Mouse (Mus musculus): Measurements from ENCODE around the gene Gm17606. TPM values are rescaled to one million over a fixed set of nuclear protein-coding genes. Genes with fewer than 3 reads are reported as not detected.

Gene Gm17606
- polyA plus RNA-seq, 1 experiment from 2014 or later = not detected

DNA sequence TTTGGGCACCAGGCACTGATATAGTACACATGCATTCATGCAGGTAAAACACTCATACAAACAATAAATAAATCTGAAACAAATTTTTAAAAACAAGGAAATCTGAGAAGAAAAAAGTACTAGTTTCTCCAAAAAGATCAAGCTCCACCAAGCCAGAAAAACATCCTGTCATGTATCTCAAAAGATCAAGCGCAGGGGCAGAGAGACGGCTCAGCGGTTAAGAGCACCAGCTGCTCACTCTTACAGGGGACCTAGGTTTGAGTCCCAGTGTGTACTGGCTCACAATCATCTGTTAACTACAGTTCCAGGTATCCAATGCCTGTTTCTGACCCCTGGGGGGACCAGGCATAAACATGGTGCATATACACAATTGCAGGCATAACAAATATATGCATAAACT is 41.6 kb downstream of the Gm17606 start:
- H3K27me3 ChIP-seq = no peaks in the 10 kb centered on the region
- no peak overlapping the region for H3K4me2 ChIP-seq (replicated peaks)
- H3K4me1 ChIP-seq = peaks cover 9% of the 10 kb centered on the region
- WGBS = 93% methylated on average over 3 of the region's 3 CpGs
- H3K9ac ChIP-seq = no peak overlapping the region
- peaks cover 29% of the 10 kb centered on the region for H3K36me3 ChIP-seq
- no peak overlapping the region for H3K27ac ChIP-seq
- ATAC-seq (ENCODE audit: low FRiP score) = no peak
- no peaks in the 10 kb centered on the region for H3K9me3 ChIP-seq (replicated peaks)
- no peak overlapping the region for H3K4me3 ChIP-seq

DNA sequence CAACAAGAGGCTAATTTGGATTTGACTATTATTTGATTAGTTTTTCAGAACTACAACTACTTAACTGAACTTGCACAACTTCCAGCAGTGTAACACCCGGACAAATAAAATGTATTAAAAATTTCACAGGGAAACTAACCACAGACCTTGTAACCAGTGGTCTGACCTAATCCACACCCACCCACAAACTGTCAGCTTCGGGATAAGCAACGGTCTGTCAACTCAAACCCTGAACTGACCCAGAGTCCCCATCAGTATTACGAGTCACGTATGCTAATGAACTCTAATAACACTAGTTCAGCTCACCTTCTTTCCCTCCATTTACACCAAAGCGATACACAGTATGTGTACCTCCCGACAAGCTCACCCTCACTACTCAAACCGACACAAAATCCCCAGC is 44.7 kb downstream of the Gm17606 start:
- Histone ChIP-seq H3K4me2 (replicated peaks) (peak overlapping the region; percentile 84), H3K36me3 (peaks cover 19% of the 10 kb centered on the region), H3K9me3 (replicated peaks) (no peaks in the 10 kb centered on the region), H3K4me1 (peaks cover 23% of the 10 kb centered on the region), H3K27ac (peak overlapping the region; percentile 96), H3K27me3 (no peaks in the 10 kb centered on the region), H3K9ac (peak overlapping the region; percentile 89), H3K4me3 (peak overlapping the region; percentile 88)
- WGBS = 14% methylated on average over 8 of the region's 8 CpGs
- 0 out of 2 replicates have a peak, but pooled peaks have one; percentile 4 for ATAC-seq (ENCODE audit: low FRiP score)

DNA sequence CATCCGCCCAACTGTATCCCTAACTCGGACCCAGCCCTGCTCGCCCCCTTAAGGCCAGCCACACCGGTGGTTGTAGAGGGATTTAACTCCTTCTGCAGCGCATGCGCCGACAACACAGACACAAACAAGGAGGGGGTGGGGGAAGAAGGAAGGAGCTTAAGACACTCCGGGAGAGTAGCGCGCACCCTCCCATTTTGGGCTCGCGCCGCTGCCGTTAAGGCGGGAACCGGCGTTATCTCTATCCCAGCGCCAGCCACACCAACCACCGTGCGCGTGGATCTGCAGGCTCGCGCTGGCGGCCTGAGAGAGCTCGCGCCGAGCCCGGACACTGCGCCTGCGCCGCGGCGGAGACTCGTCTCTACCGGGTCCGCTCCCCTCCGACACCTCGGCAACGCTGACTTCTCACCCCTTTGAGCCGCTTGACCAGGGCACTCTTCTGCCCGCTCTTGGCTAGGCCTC is 45.3 kb downstream of the Gm17606 start, which contains the start of gene 1700123O20Rik:
Gene 1700123O20Rik, plus strand, starts transcription at position 154 of the 459 bp plus-strand sequence.
- Histone ChIP-seq H3K9ac (peak within 1 kb of the TSS; percentile 89), H3K9me3 (replicated peaks) (no peaks in the 10 kb centered on the region), H3K4me1 (peaks cover 23% of the 10 kb centered on the region), H3K27me3 (no peaks in the 10 kb centered on the region), H3K27ac (peak within 1 kb of the TSS; percentile 96), H3K4me3 (peak within 1 kb of the TSS; percentile 88), H3K4me2 (replicated peaks) (peak within 1 kb of the TSS; percentile 84), H3K36me3 (peaks cover 25% of the 10 kb centered on the region)
- under 1% methylated on average over 41 of the region's 41 CpGs for WGBS
- peak; percentile 80 for ATAC-seq (ENCODE audit: low FRiP score)

DNA sequence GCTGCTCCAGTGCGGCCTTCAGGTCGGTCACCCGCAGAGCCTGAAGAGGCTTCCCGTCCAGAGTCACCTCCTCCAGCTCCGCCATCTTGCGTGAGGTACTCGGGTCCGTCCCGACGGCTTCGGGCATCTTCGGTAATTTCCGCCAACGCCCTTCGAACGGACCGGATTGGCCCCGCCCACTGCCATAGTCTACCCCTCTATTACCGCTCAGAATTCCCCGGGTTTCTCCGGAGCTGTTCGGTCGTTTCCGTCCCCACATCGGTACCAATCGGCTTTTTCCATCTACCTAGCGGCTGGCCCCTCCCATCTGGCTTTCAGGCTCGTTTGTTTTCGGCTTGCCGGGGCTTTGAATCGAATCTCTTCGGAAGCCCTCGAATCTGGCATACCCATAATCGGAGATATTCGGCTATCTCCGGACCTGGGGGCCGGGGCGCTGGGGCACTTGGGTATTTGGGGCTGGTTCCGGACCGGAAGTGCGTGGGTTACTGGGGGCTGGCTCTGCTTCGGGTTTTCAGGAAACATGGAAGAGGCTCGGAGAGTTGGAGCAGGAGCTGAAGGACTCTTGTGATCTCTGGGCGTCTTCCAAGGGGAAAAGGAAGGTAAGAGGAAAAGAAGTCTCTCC is 45.9 kb downstream of the Gm17606 start, which contains the start of gene Acin1:
Gene Acin1, minus strand, starts transcription at position 410 of the 622 bp plus-strand sequence.
- peak within 1 kb of the TSS; percentile 88 for H3K4me3 ChIP-seq
- peaks cover 25% of the 10 kb centered on the region for H3K36me3 ChIP-seq
- peak within 1 kb of the TSS; percentile 89 for H3K9ac ChIP-seq
- peaks cover 23% of the 10 kb centered on the region for H3K4me1 ChIP-seq
- under 1% methylated on average over 44 of the region's 44 CpGs for WGBS
- H3K27ac ChIP-seq = peak within 1 kb of the TSS; percentile 96
- ATAC-seq (ENCODE audit: low FRiP score) = peak; percentile 98
- peak within 1 kb of the TSS; percentile 84 for H3K4me2 ChIP-seq (replicated peaks)
- no peaks in the 10 kb centered on the region for H3K27me3 ChIP-seq
- H3K9me3 ChIP-seq (replicated peaks) = no peaks in the 10 kb centered on the region

DNA sequence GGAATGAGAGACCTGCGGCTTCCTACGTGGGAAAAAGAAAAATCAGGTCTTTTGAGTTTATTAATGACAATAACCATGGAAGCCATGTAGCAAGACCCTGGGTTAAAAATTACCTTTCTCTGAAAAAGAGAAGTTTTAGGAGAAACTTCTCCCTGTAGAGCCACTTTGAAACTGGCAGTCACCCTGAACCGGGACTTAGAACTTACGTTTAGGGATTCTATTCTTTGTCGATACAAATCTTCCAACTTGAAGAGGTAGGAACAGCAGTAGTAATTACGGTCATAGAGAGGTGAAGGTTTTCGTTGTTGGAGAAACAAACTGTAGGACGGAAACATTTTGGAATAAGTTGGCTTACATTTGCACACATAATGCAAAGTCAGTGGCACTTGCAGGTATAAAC is 46.5 kb downstream of the Gm17606 start:
- Histone ChIP-seq H3K9ac (peak overlapping the region; percentile 70), H3K4me2 (replicated peaks) (peak overlapping the region; percentile 56), H3K4me3 (peak overlapping the region; percentile 88), H3K4me1 (peaks cover 23% of the 10 kb centered on the region), H3K9me3 (replicated peaks) (no peaks in the 10 kb centered on the region), H3K27me3 (no peaks in the 10 kb centered on the region), H3K36me3 (peaks cover 25% of the 10 kb centered on the region), H3K27ac (peak overlapping the region; percentile 71)
- no peak for ATAC-seq (ENCODE audit: low FRiP score)
- 8% methylated on average over 8 of the region's 8 CpGs for WGBS

DNA sequence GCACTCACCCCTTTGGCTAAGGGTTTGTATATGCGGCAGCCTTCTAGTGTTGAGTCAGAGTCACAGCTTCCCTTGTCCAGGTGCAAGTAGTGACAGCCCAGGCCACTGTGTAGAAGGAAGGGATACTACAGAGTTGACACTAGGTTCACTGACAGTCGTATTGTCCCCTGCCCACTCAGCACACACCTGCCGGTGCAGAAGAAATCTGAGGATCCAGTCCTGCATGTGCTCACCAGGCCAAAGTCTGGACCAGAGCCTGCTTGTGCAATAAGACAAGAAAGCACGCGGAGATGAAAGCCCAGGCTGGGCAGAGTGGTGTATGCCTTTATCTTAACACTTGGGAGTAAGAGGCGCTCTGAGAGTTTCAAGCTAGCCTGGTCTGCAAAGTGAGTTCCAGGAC is 54.3 kb downstream of the Gm17606 start:
- H3K27ac ChIP-seq = no peak overlapping the region
- no peak overlapping the region for H3K4me3 ChIP-seq
- no peak for ATAC-seq (ENCODE audit: low FRiP score)
- H3K9me3 ChIP-seq (replicated peaks) = no peaks in the 10 kb centered on the region
- H3K9ac ChIP-seq = no peak overlapping the region
- no peaks in the 10 kb centered on the region for H3K27me3 ChIP-seq
- 84% methylated on average over 6 of the region's 6 CpGs for whole genome bisulfite sequencing
- H3K4me1 ChIP-seq = no peaks in the 10 kb centered on the region
- no peak overlapping the region for H3K4me2 ChIP-seq (replicated peaks)
- H3K36me3 ChIP-seq = peaks cover 35% of the 10 kb centered on the region

DNA sequence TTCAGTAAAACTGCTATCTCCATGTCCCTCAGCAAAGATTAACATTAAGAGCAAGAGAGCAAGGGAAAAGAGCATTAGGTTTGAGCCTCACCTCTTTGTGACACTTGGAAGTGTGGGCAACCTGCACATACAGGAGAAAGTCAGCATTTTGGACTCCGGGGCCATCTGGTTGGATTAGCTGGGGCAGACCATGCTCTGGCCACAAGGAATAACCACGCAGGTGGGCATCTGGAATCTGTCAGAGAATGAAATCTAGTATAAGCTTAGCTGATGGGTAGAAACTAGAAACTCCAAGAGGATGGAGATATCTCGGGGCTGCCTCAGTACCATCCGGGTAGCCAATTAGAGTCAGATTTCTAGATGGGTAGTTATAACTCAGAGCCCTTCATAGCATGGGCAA is 56.0 kb downstream of the Gm17606 start:
- Histone ChIP-seq H3K36me3 (peaks cover 25% of the 10 kb centered on the region), H3K4me1 (no peaks in the 10 kb centered on the region), H3K9ac (no peak overlapping the region), H3K9me3 (replicated peaks) (no peaks in the 10 kb centered on the region), H3K4me3 (no peak overlapping the region), H3K27ac (no peak overlapping the region), H3K27me3 (0 out of 2 replicates have a peak, but pooled peaks cover under 1% of the 10 kb centered on the region), H3K4me2 (replicated peaks) (no peak overlapping the region)
- ATAC-seq (ENCODE audit: low FRiP score) = no peak
- WGBS = 93% methylated on average over 4 of the region's 4 CpGs

MicroRNAs within 50 kb of the gene (microRNA counts, 519-probe panel; counts per million panel counts)
- 470 counts per million, percentile 58 among the panel's probes with 10 or more counts for microRNA mmu-miR-686

Small RNAs within 50 kb of the gene (microRNA-seq; reads per million reads assigned to microRNA genes)
- gene Mir686 (not detected), gene Mir6948 (1.1 reads per million)

Other genes with a start within 250 kb of the Gm17606 start
- 5.1 and 5.2 TPM in 2 replicates for gene Slc7a7, start 223.2 kb upstream of the Gm17606 start, polyA plus RNA-seq (2016; fragmentation: Nextera tagmentation; extraction: Ambion mirVana)
- gene Mrpl52, start 214.0 kb upstream of the Gm17606 start, polyA plus RNA-seq (2016; fragmentation: Nextera tagmentation; extraction: Ambion mirVana) = 239 and 255 TPM in 2 replicates
- 113 and 117 TPM in 2 replicates for gene Mmp14, start 209.3 kb upstream of the Gm17606 start, polyA plus RNA-seq (2016; fragmentation: Nextera tagmentation; extraction: Ambion mirVana)
- gene Lrp10, start 176.8 kb upstream of the Gm17606 start, polyA plus RNA-seq (2016; fragmentation: Nextera tagmentation; extraction: Ambion mirVana) = 34.7 and 36.0 TPM in 2 replicates
- gene Rem2, start 164.9 kb upstream of the Gm17606 start, polyA plus RNA-seq (2016; fragmentation: Nextera tagmentation; extraction: Ambion mirVana) = 39.3 and 46.1 TPM in 2 replicates
- 98.8 and 99.3 TPM in 2 replicates for gene Prmt5, start 123.4 kb upstream of the Gm17606 start, polyA plus RNA-seq (2016; fragmentation: Nextera tagmentation; extraction: Ambion mirVana)
- gene Haus4, start 86.3 kb upstream of the Gm17606 start, polyA plus RNA-seq (2016; fragmentation: Nextera tagmentation; extraction: Ambion mirVana) = 32.4 and 37.2 TPM in 2 replicates
- 37.9 and 40.9 TPM in 2 replicates for gene Ajuba, start 63.4 kb upstream of the Gm17606 start, polyA plus RNA-seq (2016; fragmentation: Nextera tagmentation; extraction: Ambion mirVana)
- 8.2 and 9.1 TPM in 2 replicates for gene 4931414P19Rik, start 35.0 kb upstream of the Gm17606 start, polyA plus RNA-seq (2016; fragmentation: Nextera tagmentation; extraction: Ambion mirVana)
- 354 and 376 TPM in 2 replicates for gene Psmb5, start 22.9 kb upstream of the Gm17606 start, polyA plus RNA-seq (2016; fragmentation: Nextera tagmentation; extraction: Ambion mirVana)
- not detected in 2 replicates for gene Psmb11, start 19.5 kb upstream of the Gm17606 start, polyA plus RNA-seq (2016; fragmentation: Nextera tagmentation; extraction: Ambion mirVana)
- gene Cdh24, start 412 bp downstream of the Gm17606 start, polyA plus RNA-seq (2016; fragmentation: Nextera tagmentation; extraction: Ambion mirVana) = 10.3 and 10.9 TPM in 2 replicates
- 83.3 and 86.4 TPM in 2 replicates for gene 1700123O20Rik, start 45.3 kb downstream of the Gm17606 start, polyA plus RNA-seq (2016; fragmentation: Nextera tagmentation; extraction: Ambion mirVana)
- 158 and 168 TPM in 2 replicates for gene Acin1, start 46.0 kb downstream of the Gm17606 start, polyA plus RNA-seq (2016; fragmentation: Nextera tagmentation; extraction: Ambion mirVana)
- gene Gm29776, start 57.9 kb downstream of the Gm17606 start, polyA plus RNA-seq (2016; fragmentation: Nextera tagmentation; extraction: Ambion mirVana) = 0.16 and 0.21 TPM in 2 replicates
- gene Cebpe, start 71.2 kb downstream of the Gm17606 start, polyA plus RNA-seq (2016; fragmentation: Nextera tagmentation; extraction: Ambion mirVana) = 0.31 TPM in 1 of 2 replicates, not detected in the other
- 3.9 and 5.7 TPM in 2 replicates for gene Slc7a8, start 141.0 kb downstream of the Gm17606 start, polyA plus RNA-seq (2016; fragmentation: Nextera tagmentation; extraction: Ambion mirVana)
- gene Rnf212b, start 173.2 kb downstream of the Gm17606 start, polyA plus RNA-seq (2016; fragmentation: Nextera tagmentation; extraction: Ambion mirVana) = not detected in 2 replicates
- gene Homez, start 230.0 kb downstream of the Gm17606 start, polyA plus RNA-seq (2016; fragmentation: Nextera tagmentation; extraction: Ambion mirVana) = 11.0 and 14.0 TPM in 2 replicates
- gene Ppp1r3e, start 236.6 kb downstream of the Gm17606 start, polyA plus RNA-seq (2016; fragmentation: Nextera tagmentation; extraction: Ambion mirVana) = 0.48 and 1.5 TPM in 2 replicates
- gene Bcl2l2, start 242.4 kb downstream of the Gm17606 start, polyA plus RNA-seq (2016; fragmentation: Nextera tagmentation; extraction: Ambion mirVana) = 3.6 and 3.7 TPM in 2 replicates
- gene Gm20521, start 242.5 kb downstream of the Gm17606 start, polyA plus RNA-seq (2016; fragmentation: Nextera tagmentation; extraction: Ambion mirVana) = 0.32 TPM in 1 of 2 replicates, not detected in the other